Mouse (Mus musculus) ES-E14 (cell line): ENCODE measurements around the gene Eef1akmt4. TPM values are rescaled to one million over a fixed set of nuclear protein-coding genes. Genes with fewer than 3 reads are reported as not detected.
A peak's percentile ranks its signal among the peaks of the same experiment; 100 is the strongest.

Experiments used
- DNase-seq: peaks from one replicate; pipeline ENCODE4 v3.0.0-alpha.2; 2013; ENCODE audit warnings: low read depth, low spot score
- H3K27ac ChIP-seq: 2 replicates; pipeline ENCODE4 v1.5.1; 2012; ENCODE audit warnings: low read depth, mild to moderate bottlenecking, low read length, moderate library complexity, mixed read lengths; ENCODE audit not compliant: poor library complexity, insufficient read depth, severe bottlenecking
- H3K36me3 ChIP-seq: 2 replicates; pipeline ENCODE4 v1.6.1; 2012; ENCODE audit warnings: mild to moderate bottlenecking, low read length, moderate library complexity, mixed read lengths; ENCODE audit not compliant: control insufficient read depth, poor library complexity, insufficient read depth, severe bottlenecking
- H3K4me1 ChIP-seq, 2 experiments: fragments of 150-350 bp in 1 of 2; sonication (generic) in 1 of 2; 2 replicates each; pipeline ENCODE4 v1.6.1; 2012; ENCODE audit warnings: low read length in 2 of 2, mild to moderate bottlenecking in 1 of 2, mixed read lengths in 1 of 2; ENCODE audit not compliant: control insufficient read depth in 2 of 2, insufficient read depth in 2 of 2, poor library complexity in 1 of 2
- H3K4me3 ChIP-seq, 2 experiments: fragments of 150-350 bp in 1 of 2; sonication (generic) in 1 of 2; 2 replicates each; pipeline ENCODE4 v1.5.1; 2012; ENCODE audit warnings: low read length in 2 of 2, low read depth in 1 of 2, mild to moderate bottlenecking in 1 of 2, mixed read lengths in 1 of 2; ENCODE audit not compliant: insufficient read depth in 1 of 2, poor library complexity in 1 of 2, severe bottlenecking in 1 of 2
- H3K9ac ChIP-seq: 2 replicates; pipeline ENCODE4 v1.6.1; 2012; ENCODE audit warnings: low read depth, mild to moderate bottlenecking, low read length, mixed read lengths; ENCODE audit not compliant: poor library complexity, insufficient read depth, severe bottlenecking
- H3K9me3 ChIP-seq: fragments of 150-350 bp; sonication (generic); 2 replicates; pipeline ENCODE4 v1.6.1; 2012; ENCODE audit warnings: low read depth, mild to moderate bottlenecking, low read length; ENCODE audit not compliant: control insufficient read depth, insufficient read depth
- CHD2 ChIP-seq: IDR thresholded peaks from 2 replicates; pipeline ENCODE4 v1.6.1; 2014; ENCODE audit warnings: mild to moderate bottlenecking, low read depth, low read length, inconsistent platforms
- HCFC1 ChIP-seq: IDR thresholded peaks from 2 replicates; pipeline ENCODE4 v1.6.1; 2012; ENCODE audit warnings: low read length, inconsistent platforms, borderline replicate concordance; ENCODE audit not compliant: insufficient read depth
- MAFK ChIP-seq: IDR thresholded peaks from 2 replicates; pipeline ENCODE4 v1.6.1; 2014; ENCODE audit warnings: mild to moderate bottlenecking, low read depth, low read length, inconsistent platforms; ENCODE audit not compliant: insufficient read depth
- ZC3H11A ChIP-seq: IDR thresholded peaks from 2 replicates; pipeline ENCODE4 v1.6.1; 2012; ENCODE audit warnings: low read depth, mild to moderate bottlenecking, inconsistent platforms, low read length, borderline replicate concordance
- ZNF384 ChIP-seq: IDR thresholded peaks from 2 replicates; pipeline ENCODE4 v1.6.1; 2012; ENCODE audit warnings: low read depth, low read length, inconsistent platforms
- in situ Hi-C, 2 experiments: fragments of 600-800 bp; cut with MboI; formaldehyde crosslinking; loops; one replicate each; pipeline ENCODE4 v1.15.1; 2025; ENCODE audit warnings: low sequenced_read_pairs in 2 of 2, inconsistent platforms in 1 of 2; ENCODE audit not compliant: unreplicated experiment in 2 of 2
- total RNA-seq: library from RNA; depleted of rRNA; stranded (reverse); fragments of 300-350 nt; gene quantifications from 2 replicates; pipeline ENCODE4 v1.2.3, GENCODE M21; 2012; rRNA removed

Eef1akmt4 gene
- total RNA-seq: 21.6 and 23.0 TPM in 2 replicates

DNA sequence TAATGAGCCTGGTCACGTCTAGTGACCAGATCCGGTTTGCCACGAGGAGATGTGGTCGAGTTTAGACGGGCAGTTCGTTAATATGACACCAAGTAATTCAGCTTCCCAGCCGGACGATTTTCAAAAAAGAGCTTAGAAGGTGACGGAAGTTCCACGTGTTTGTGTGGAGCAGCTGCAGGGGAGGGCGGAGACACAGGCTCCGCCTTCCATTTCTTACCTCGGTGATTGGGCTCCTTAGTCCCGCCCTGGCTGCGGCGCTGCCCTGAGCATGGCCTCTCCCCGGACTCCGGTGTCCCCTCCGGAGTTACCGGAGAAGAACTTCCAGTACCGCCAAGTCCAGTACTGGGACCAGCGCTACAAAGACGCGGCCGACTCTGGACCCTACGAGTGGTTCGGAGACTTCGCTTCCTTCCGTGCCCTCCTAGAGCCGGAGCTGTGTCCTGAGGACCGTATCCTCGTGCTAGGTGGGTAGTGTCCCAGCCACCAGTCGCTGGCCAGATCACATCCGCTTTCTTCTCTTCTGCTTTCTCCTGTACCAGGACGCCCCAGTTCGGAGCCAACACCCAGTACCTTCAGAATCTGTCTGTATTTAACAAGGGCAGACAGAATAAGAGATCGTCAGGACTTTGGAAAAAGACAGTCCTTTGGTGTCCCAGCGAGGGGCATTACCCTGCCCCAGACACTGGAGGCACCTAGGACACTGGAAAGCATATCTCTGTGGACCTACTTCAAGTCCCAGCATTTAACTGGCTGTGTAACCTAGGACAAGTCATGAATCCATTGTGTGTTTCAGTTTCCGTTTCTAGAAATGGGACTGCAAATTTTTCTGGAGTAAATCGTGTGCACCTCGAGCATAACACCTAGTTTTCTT, at the start of gene Eef1akmt4, which contains the start of the genes Gm49333 and Alg3:
Gene Eef1akmt4, plus strand, starts transcription at position 237 of the 871 bp plus-strand sequence.
Gene Gm49333, plus strand, starts transcription at position 254 of the 871 bp plus-strand sequence.
Gene Alg3, minus strand, starts transcription at position 379 of the 871 bp plus-strand sequence.
- in situ Hi-C loops: no loop called here
- Histone ChIP-seq H3K36me3 (peaks cover 17% of the 10 kb centered on the region), H3K9me3 (no peaks in the 10 kb centered on the region), H3K27ac (peak within 1 kb of the TSS; percentile 61; the same call in 1 of the 2 replicates), H3K4me1 (no peaks in the 10 kb centered on the region; a peak in 1 of 4 replicates), H3K4me3 (peak within 1 kb of the TSS; percentile 82 to 95), H3K9ac (peak within 1 kb of the TSS; percentile 99)
- peak; percentile 86 for DNase-seq
- TF ChIP-seq HCFC1 (0 out of 2 replicates have a peak, but pooled peaks have one; percentile 9), ZNF384 (no peak), CHD2 (no peak), ZC3H11A (no peak), MAFK (no peak)

DNA sequence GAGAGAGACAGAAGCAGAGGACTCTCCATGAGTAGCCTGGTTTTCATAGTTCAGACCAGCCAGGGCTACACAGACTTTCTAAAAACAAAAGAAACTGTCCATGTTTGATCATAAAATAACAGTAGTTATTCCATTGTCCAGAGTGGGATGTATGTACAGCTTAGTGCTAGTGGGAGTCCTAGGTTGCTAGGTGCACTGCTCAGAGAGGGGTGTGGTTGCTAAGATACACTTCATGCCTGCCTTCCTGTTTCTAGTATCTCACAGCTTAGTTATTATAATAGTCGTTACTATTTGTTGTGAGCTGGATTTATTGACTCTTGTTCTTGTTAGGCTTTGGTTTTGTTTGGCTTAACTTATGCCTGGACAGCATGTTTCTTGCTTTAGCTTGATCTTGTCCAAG, 46.3 kb upstream of the Eef1akmt4 start:
- DNase-seq: no peak
- Histone ChIP-seq H3K4me3 (no peak overlapping the region), H3K4me1 (no peaks in the 10 kb centered on the region), H3K9me3 (no peaks in the 10 kb centered on the region), H3K36me3 (peaks cover 6% of the 10 kb centered on the region), H3K27ac (no peak overlapping the region), H3K9ac (no peak overlapping the region)
- in situ Hi-C loops: no loop called here
- TF ChIP-seq ZC3H11A (no peak), CHD2 (no peak), MAFK (no peak), ZNF384 (no peak), HCFC1 (no peak)

DNA sequence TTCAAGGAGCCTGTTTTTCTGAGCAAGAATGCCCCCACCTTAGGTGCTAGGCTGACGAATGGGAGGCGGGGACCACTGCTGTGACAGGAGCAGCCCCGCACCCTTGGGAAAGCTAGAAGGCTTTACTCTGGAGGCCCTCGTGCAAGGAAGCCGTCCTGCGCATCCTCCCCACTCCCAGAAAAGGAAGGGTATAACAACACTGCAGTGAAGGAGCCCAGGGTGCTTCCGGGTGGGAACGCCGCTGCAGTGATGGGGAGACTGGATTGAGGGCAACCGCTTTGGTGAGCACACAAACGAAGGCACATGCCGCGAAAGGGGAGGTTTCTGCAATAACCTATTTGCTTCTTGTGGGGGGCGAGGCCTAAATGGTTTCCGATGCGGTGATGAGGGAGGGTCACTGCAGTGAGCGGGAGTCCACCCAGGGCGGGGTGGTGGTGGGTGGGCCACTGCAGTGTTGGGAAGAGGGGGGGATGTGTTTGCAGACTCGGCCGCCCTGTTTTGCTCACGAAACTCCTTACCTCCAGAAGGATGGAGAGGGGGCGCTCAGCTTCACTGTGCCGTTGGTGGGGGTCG, 21.9 kb upstream of the Eef1akmt4 start, which contains the start of gene Vwa5b2:
Gene Vwa5b2, plus strand, starts transcription at position 106 of the 573 bp plus-strand sequence.
- TF ChIP-seq ZNF384 (no peak), ZC3H11A (no peak), HCFC1 (no peak), MAFK (no peak), CHD2 (no peak)
- peak within 1 kb of the TSS; percentile 52 for H3K4me3 ChIP-seq
- no peaks in the 10 kb centered on the region for H3K36me3 ChIP-seq
- peaks cover 0 to 7% of the 10 kb centered on the region in 2 experiments; a peak in 1 of 4 replicates for H3K4me1 ChIP-seq
- no peak for DNase-seq
- H3K9me3 ChIP-seq: no peaks in the 10 kb centered on the region
- H3K27ac ChIP-seq: no peak within 1 kb of the TSS
- in situ Hi-C loops: no loop called here
- H3K9ac ChIP-seq: 0 out of 2 replicates have a peak within 1 kb of the TSS, but pooled peaks have one; percentile 27

DNA sequence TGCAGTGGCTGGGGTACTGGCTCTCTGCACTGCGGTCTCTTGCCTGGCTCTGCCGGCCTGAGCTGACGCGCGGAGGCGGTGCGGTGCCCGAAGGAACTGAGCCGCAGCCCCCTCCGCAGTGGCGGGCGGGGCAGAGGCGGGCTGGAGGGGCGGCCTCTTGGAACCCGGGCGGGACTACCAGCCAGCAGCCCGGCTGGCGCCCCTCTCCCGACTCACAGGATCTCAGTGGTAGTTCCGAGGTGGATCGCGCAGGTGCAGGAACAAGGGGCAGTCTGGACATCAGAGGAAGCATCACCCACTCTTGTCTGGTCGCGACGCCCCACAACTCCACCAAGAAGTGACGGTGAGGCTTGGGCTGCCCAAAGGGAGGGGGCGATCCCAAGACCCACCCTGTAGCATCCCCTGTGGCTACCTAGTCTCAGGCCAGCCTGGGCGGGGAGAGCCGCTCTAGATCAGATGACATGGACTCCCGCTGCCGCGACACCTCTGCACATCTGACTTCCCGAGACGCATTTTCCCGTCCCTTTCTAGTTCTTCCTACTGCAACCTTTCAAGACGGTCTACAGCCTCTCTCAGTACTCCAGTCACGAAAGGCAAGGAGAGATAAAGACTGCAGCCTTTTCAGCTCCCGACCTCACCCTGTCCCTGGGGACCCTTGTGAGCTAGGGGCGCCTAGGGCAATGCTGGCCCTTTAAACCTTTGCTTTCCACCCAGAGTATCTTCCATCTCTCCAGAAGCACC, 21.3 kb upstream of the Eef1akmt4 start:
- in situ Hi-C loops: no loop called here
- peaks cover 0 to 7% of the 10 kb centered on the region in 2 experiments; a peak in 1 of 4 replicates for H3K4me1 ChIP-seq
- no peak overlapping the region for H3K27ac ChIP-seq
- 0 out of 2 replicates have a peak overlapping the region, but pooled peaks have one; percentile 27 for H3K9ac ChIP-seq
- H3K4me3 ChIP-seq: peak overlapping the region; percentile 52
- DNase-seq: no peak
- H3K9me3 ChIP-seq: no peaks in the 10 kb centered on the region
- H3K36me3 ChIP-seq: no peaks in the 10 kb centered on the region
- TF ChIP-seq MAFK: no peak
- no peak for TF ChIP-seq ZNF384
- no peak for TF ChIP-seq ZC3H11A
- TF ChIP-seq CHD2: no peak
- TF ChIP-seq HCFC1: no peak
